Mouse (Mus musculus) kidney, postnatal 0 days (tissue): ENCODE measurements around the gene Vps4b. TPM values are rescaled to one million over a fixed set of nuclear protein-coding genes. Genes with fewer than 3 reads are reported as not detected.

Source experiments
- ATAC-seq: fragments of 200-750 bp; cut with Nextera tagmentation; replicated peaks from 2 replicates; pipeline ENCODE4 v1.8.0; 2017; ENCODE audit warnings: low read depth, moderate number of reproducible peaks, moderate TSS enrichment, moderate library complexity; ENCODE audit not compliant: low FRiP score
- DNase-seq: peaks from one replicate; pipeline ENCODE4 v3.0.0-alpha.2; 2016; ENCODE audit warnings: low spot score
- H3K27ac ChIP-seq: fragments of 300-500 bp; sonication (generic); 2 replicates; pipeline ENCODE4 v1.5.1; 2014; ENCODE audit warnings: mild to moderate bottlenecking
- H3K27me3 ChIP-seq: fragments of 300-500 bp; sonication (generic); 2 replicates; pipeline ENCODE4 v1.6.1; 2014; ENCODE audit warnings: low read length, mixed read lengths; ENCODE audit not compliant: insufficient read depth
- H3K36me3 ChIP-seq: fragments of 300-500 bp; sonication (generic); 2 replicates; pipeline ENCODE4 v1.6.1; 2014; ENCODE audit warnings: low read length, mixed read lengths; ENCODE audit not compliant: insufficient read depth
- H3K4me1 ChIP-seq: fragments of 300-500 bp; sonication (generic); replicated peaks from 2 replicates; pipeline ENCODE4 v1.6.1; 2014; ENCODE audit warnings: antibody characterized with exemption, low read length, mixed read lengths; ENCODE audit not compliant: insufficient read depth
- H3K4me2 ChIP-seq: fragments of 300-500 bp; sonication (generic); 2 replicates; pipeline ENCODE4 v1.6.1; 2014; ENCODE audit warnings: mild to moderate bottlenecking, low read length, moderate library complexity, mixed read lengths
- H3K4me3 ChIP-seq: fragments of 300-500 bp; sonication (generic); replicated peaks from 2 replicates; pipeline ENCODE4 v1.5.1; 2014; ENCODE audit warnings: low read depth, low read length
- H3K9ac ChIP-seq: fragments of 300-500 bp; sonication (generic); 2 replicates; pipeline ENCODE4 v1.6.1; 2014; ENCODE audit warnings: low read depth, low read length
- H3K9me3 ChIP-seq: fragments of 300-500 bp; sonication (generic); replicated peaks from 2 replicates; pipeline ENCODE4 v1.6.1; 2016; ENCODE audit warnings: low read length, inconsistent platforms, mixed read lengths
- CTCF ChIP-seq: IDR thresholded peaks from 2 replicates; pipeline ENCODE4 v1.5.1; 2016; ENCODE audit warnings: antibody characterized with exemption, low read depth, mild to moderate bottlenecking, moderate library complexity
- WGBS: fragments of 180-500 bp; shearing (Covaris S2); extraction: QIAGEN DNeasy Blood & Tissue Kit; methylation state at CpG from one replicate; pipeline ENCODE4 v1.1.7; 2014; 5-methylcytosine and 5-hydroxymethylcytosine counted together
- polyA plus RNA-seq: library from polyadenylated mRNA; unstranded; fragments of >200 nt; fragmentation: Nextera tagmentation; extraction: Ambion mirVana; gene quantifications from 2 replicates; pipeline ENCODE4 v1.2.1, GENCODE M21; 2015

Gene Vps4b
- polyA plus RNA-seq, 1 experiment from 2014 or later: 67.3 TPM

DNA sequence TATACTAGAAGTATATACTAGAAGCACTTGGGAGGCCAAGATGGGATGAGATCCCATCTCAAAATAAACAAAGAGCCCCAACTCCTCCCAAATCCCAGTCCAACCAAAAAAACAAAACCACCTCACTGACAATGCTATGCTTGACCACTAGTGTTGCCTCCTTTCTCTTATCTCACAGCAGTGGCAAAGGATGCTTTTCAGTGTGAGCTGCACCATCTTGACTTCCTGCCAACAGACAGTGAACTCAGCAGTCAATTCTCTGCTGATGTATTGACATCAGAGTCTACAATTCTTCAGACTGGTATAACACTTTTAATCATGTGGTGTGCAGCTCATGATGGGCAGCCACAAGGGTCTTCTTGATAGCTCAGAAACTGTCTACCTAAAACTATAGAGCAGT, 27.8 kb downstream of the Vps4b start:
- Histone ChIP-seq H3K4me1 (no peaks in the 10 kb centered on the region), H3K9me3 (no peaks in the 10 kb centered on the region), H3K4me2 (no peak overlapping the region), H3K36me3 (peaks cover 37% of the 10 kb centered on the region), H3K9ac (no peak overlapping the region), H3K4me3 (no peak overlapping the region), H3K27ac (no peak overlapping the region), H3K27me3 (no peaks in the 10 kb centered on the region)
- no peak for ATAC-seq
- TF ChIP-seq CTCF: no peak
- no peak for DNase-seq

DNA sequence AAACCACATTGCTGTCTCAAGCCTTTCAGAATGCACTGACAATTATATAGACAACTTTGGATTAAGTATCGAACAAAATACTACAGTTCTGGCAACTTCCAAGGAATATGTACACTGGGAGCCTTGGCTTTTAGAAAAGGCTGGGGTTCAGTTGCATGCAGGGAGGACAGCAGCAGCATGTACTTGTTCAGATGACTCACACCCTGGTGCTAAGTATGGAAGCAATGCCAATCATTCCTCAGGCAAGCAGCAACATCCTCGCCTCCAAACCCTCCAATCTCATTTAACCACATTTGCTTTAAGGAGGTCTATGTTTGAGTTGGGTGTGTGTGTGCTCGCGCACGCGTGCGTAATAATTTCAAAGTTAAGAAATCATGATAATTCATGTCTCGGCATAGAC, 30.8 kb downstream of the Vps4b start:
- WGBS: 96% methylated on average over 8 of the region's 8 CpGs
- Histone ChIP-seq H3K27me3 (no peaks in the 10 kb centered on the region), H3K4me2 (no peak overlapping the region), H3K4me1 (no peaks in the 10 kb centered on the region), H3K9ac (no peak overlapping the region), H3K27ac (no peak overlapping the region), H3K36me3 (peaks cover 23% of the 10 kb centered on the region), H3K9me3 (no peaks in the 10 kb centered on the region), H3K4me3 (no peak overlapping the region)
- no peak for DNase-seq
- no peak for TF ChIP-seq CTCF
- no peak for ATAC-seq

DNA sequence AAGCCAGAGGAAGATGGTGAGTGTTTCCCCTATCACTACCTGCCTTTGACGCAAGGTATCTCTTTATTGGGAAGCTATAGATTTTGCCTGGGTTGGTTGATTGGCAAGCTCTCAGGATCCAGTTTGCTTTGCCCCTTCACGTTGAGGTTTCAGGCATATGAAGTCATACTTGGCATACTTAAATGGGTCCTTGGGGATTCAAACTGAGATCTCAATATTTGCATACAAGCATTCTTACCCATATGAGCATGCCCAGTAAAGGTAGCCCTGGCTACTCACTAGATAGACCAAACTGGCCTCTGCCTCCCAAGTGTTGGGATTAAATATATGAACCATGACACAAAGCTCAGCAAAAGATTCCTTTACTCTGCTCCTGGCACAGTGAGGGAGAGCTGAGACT, 31.7 kb downstream of the Vps4b start:
- Histone ChIP-seq H3K4me1 (no peaks in the 10 kb centered on the region), H3K4me3 (no peak overlapping the region), H3K9ac (no peak overlapping the region), H3K4me2 (no peak overlapping the region), H3K27me3 (no peaks in the 10 kb centered on the region), H3K36me3 (peaks cover 16% of the 10 kb centered on the region; the same call in 1 of the 2 replicates), H3K27ac (no peak overlapping the region), H3K9me3 (no peaks in the 10 kb centered on the region)
- no peak for TF ChIP-seq CTCF
- ATAC-seq (no peak), DNase-seq (no peak)
- WGBS: 91% methylated on average over 2 of the region's 2 CpGs

DNA sequence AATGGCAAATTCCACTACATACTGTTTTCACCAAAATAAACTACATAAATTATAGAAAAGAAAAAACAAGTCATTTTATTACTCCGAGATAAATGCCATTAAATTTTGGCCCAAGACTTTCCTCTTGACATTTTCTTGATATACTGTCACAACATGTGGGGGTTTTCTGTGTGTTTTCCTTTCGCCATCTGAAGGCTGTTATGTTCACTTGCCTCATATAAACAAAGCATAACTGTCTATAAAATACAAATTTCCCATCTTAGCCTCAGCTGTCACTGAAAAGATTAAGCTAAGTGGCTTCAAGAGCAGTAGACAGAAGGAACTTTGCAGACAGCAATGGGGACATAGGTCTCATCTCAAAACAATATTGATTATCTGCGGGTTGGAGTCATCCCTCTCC, 32.2 kb downstream of the Vps4b start:
- Histone ChIP-seq H3K27ac (no peak overlapping the region), H3K4me1 (no peaks in the 10 kb centered on the region), H3K9ac (no peak overlapping the region), H3K9me3 (no peaks in the 10 kb centered on the region), H3K27me3 (no peaks in the 10 kb centered on the region), H3K4me3 (no peak overlapping the region), H3K36me3 (peaks cover 15% of the 10 kb centered on the region; the same call in 1 of the 2 replicates), H3K4me2 (no peak overlapping the region)
- no peak for TF ChIP-seq CTCF
- WGBS: 69% methylated on average over 3 of the region's 3 CpGs
- DNase-seq (peak; percentile 70), ATAC-seq (no peak)

DNA sequence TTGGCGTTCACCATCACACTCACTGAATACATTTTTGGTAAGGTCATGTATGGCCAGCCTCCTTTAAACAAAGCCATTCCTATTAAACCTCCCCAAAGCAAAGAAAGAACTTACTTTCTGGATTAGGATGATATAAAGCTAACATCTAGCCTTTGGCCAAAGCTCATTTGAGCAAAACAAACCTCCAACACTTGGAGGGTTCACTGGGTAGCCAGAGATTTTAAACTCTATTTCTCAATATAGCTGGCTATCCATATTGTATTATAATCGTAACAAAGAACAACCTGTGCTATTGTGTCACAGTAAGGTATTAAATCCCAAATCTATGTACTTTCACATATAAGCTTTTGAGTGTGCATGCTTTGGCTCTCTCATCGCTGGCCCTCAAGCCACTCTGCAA, 35.8 kb downstream of the Vps4b start:
- no peak overlapping the region for H3K4me2 ChIP-seq
- no peak for TF ChIP-seq CTCF
- H3K9ac ChIP-seq: no peak overlapping the region
- 83% methylated on average over 3 of the region's 3 CpGs for WGBS
- H3K4me3 ChIP-seq: no peak overlapping the region
- H3K36me3 ChIP-seq: peaks cover 7% of the 10 kb centered on the region; the same call in 1 of the 2 replicates
- H3K27me3 ChIP-seq: no peaks in the 10 kb centered on the region
- peaks cover 16% of the 10 kb centered on the region for H3K4me1 ChIP-seq
- no peak for ATAC-seq
- H3K9me3 ChIP-seq: no peaks in the 10 kb centered on the region
- H3K27ac ChIP-seq: no peak overlapping the region
- DNase-seq: no peak

DNA sequence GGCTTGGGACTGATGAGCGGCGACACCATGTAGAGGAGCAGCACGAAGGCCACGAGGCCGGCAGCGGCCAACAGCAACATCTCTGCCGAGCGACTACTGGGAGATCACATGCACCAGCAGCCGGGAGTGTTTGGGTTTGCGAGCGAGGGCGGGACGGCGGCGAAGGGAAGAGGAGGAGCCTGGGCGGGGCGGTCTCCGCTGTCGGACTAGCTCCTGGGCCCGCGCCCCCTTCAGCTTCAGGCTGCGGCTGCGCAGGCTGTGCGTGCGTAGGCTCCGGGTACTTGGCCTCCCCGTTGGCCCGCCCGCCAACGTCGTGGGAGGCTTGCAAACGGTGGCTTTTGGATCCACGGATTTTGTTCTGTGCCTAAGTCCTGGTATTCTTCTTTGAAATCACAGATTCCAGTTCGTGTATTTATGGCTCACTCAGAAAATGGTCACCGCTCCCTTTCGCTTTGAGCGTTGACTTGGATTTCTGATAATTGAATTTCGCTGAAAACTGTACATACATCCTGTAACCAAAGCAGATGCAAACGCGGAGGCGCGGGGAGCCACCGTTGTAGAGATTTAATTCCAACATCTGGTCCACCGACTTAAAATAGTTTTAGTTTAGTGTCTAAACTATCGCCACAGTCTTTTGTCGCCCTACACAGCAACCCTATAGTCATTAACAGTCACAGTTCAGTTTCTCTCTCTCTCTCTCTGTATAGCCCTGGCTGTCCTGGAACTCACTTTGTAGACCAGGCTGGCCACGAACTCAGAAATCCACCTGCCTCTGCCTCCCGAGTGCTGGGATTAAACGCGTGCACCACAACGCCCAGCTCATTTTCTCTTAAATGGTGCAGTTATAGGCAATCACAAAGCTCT, 36.7 kb downstream of the Vps4b start, which contains the start of gene Kdsr:
Gene Kdsr, minus strand, starts transcription at position 156 of the 864 bp plus-strand sequence.
- Histone ChIP-seq H3K27ac (peak within 1 kb of the TSS; percentile 94), H3K9me3 (no peaks in the 10 kb centered on the region), H3K4me2 (peak within 1 kb of the TSS; percentile 99), H3K4me3 (peak within 1 kb of the TSS; percentile 69), H3K4me1 (peaks cover 16% of the 10 kb centered on the region), H3K36me3 (peaks cover 10% of the 10 kb centered on the region), H3K9ac (peak within 1 kb of the TSS; percentile 74), H3K27me3 (no peaks in the 10 kb centered on the region)
- 2% methylated on average over 47 of the region's 51 CpGs for WGBS
- ATAC-seq (peak; percentile 99), DNase-seq (peak; percentile 99)
- TF ChIP-seq CTCF: peak; percentile 40; the same call in 1 of the 2 replicates
